30 mouse cellular contexts compared by ENCODE assay signal in genomic region chr5:36493919-36494318, GRCm38 (mm10). TPM values are rescaled to one million over a fixed set of nuclear protein-coding genes. Genes with fewer than 3 reads are reported as not detected.
A peak's percentile ranks its signal among the peaks of the same experiment; 100 is the strongest.
DNase-seq lines count a peak whose midpoint lies in the region; ATAC-seq and TF ChIP-seq lines count a peak whose summit lies in the region.
"Had no signal": no experiment of that assay in that cellular context is flagged by ENCODE, and none has a peak within 500 bp of the region (broad histone marks: within the 10 kb centered on the region; RNA-seq: fewer than 3 reads in every experiment).

No protein-coding gene starts in this region.

- no peak overlapping the region for H3K4me3 ChIP-seq in left cerebral cortex, adult 2 months
- no peak overlapping the region for H3K4me3 ChIP-seq in forebrain, embryonic 11.5 days (ENCODE audit: low read depth, low read length)
- no peak overlapping the region for H3K4me3 ChIP-seq in hindbrain, embryonic 16.5 days (ENCODE audit: low read length)
- H3K4me3 ChIP-seq: hindbrain, embryonic 10.5 days; intestine, embryonic 15.5 days; limb, embryonic 12.5 days; liver, embryonic 15.5 days; lung, embryonic 15.5 days; megakaryocyte, embryonic 14.5 days; midbrain, embryonic 13.5 days had no signal

- CTCF ChIA-PET in Patski (lab: Charles Lee), result no interaction called here

- no peaks in the 10 kb centered on the region for H3K9me3 ChIP-seq in forebrain, embryonic 11.5 days (ENCODE audit: control insufficient read depth, low read length)
- H3K9me3 ChIP-seq in hindbrain, embryonic 16.5 days (ENCODE audit: control insufficient read depth, low read length), result no peaks in the 10 kb centered on the region
- H3K9me3 ChIP-seq: intestine, embryonic 15.5 days; limb, embryonic 12.5 days; liver, embryonic 15.5 days; lung, embryonic 15.5 days; megakaryocyte, embryonic 14.5 days; midbrain, embryonic 13.5 days had no signal

- 85% methylated on average over 6 of the region's 6 CpGs for WGBS in forebrain, embryonic 11.5 days
- WGBS in hindbrain, embryonic 16.5 days, result 89% methylated on average over 6 of the region's 6 CpGs

- no peaks in the 10 kb centered on the region for H3K4me1 ChIP-seq in forebrain, embryonic 11.5 days (replicated peaks; ENCODE audit: control insufficient read depth, insufficient read depth, low read length)
- H3K4me1 ChIP-seq in hindbrain, embryonic 16.5 days (ENCODE audit: control insufficient read depth, insufficient read depth, low read depth, low read length), result no peaks in the 10 kb centered on the region
- H3K4me1 ChIP-seq: hindbrain, embryonic 10.5 days; intestine, embryonic 15.5 days; limb, embryonic 12.5 days; liver, embryonic 15.5 days; lung, embryonic 15.5 days; midbrain, embryonic 13.5 days had no signal

- no peak overlapping the region for H3K9ac ChIP-seq in forebrain, embryonic 11.5 days (ENCODE audit: low read length)
- no peak overlapping the region for H3K9ac ChIP-seq in hindbrain, embryonic 16.5 days (ENCODE audit: low read depth, low read length)
- H3K9ac ChIP-seq: intestine, embryonic 15.5 days; limb, embryonic 12.5 days; liver, embryonic 15.5 days; lung, embryonic 15.5 days; midbrain, embryonic 13.5 days had no signal

- peak overlapping the region; percentile 33 for H3K27ac ChIP-seq in left cerebral cortex, adult 2 months
- H3K27ac ChIP-seq in forebrain, embryonic 11.5 days (ENCODE audit: low read depth, low read length), result no peak overlapping the region
- H3K27ac ChIP-seq in hindbrain, embryonic 16.5 days (ENCODE audit: low read depth, low read length), result no peak overlapping the region
- H3K27ac ChIP-seq: hindbrain, embryonic 10.5 days; hindbrain, postnatal 0 days; intestine, embryonic 15.5 days; limb, embryonic 12.5 days; liver, embryonic 15.5 days; lung, embryonic 15.5 days; midbrain, embryonic 13.5 days had no signal

- H3K36me3 ChIP-seq in forebrain, embryonic 11.5 days (ENCODE audit: control insufficient read depth, insufficient read depth, low read length), result peaks cover 3% of the 10 kb centered on the region; the same call in 1 of the 2 replicates
- H3K36me3 ChIP-seq in hindbrain, embryonic 16.5 days (ENCODE audit: control insufficient read depth, insufficient read depth, low read length), result peaks cover 43% of the 10 kb centered on the region

- H3K4me2 ChIP-seq in forebrain, embryonic 11.5 days (ENCODE audit: low read depth, low read length, severe bottlenecking), result no peak overlapping the region
- no peak overlapping the region for H3K4me2 ChIP-seq in hindbrain, embryonic 16.5 days (ENCODE audit: low read length)
- H3K4me2 ChIP-seq: intestine, embryonic 15.5 days; limb, embryonic 12.5 days; liver, embryonic 15.5 days; lung, embryonic 15.5 days; midbrain, embryonic 13.5 days had no signal

- POLR2A ChIA-PET in Patski (lab: Charles Lee), result no interaction called here

- ATAC-seq in Patski, result no peak
- no peak for ATAC-seq in forebrain, embryonic 11.5 days (replicated peaks; ENCODE audit: low FRiP score)
- ATAC-seq in hindbrain, embryonic 16.5 days, result no peak
- ATAC-seq: forebrain, embryonic 14.5 days; hindbrain, postnatal 0 days; intestine, embryonic 15.5 days; midbrain, embryonic 13.5 days had no signal

- in situ Hi-C loops in Patski (cut with MboI; ENCODE audit: low pct_unique_long_range_greater_than_20kb), result loop anchor here (25.0 kb wide), 1 partner anchor 843 kb away; the partner anchor contains the start of genes Evc and Evc2

- no peak for DNase-seq in left cerebral cortex, adult 2 months (ENCODE audit: extremely low spot score in 1 of 2, low spot score in 2 of 2)
- DNase-seq in left cerebral cortex, adult 11 months (ENCODE audit: low spot score), result no peak
- DNase-seq in NIH3T3 (ENCODE audit: low read depth) (peak; percentile 61), Patski (ENCODE audit: low read depth, low spot score) (peak; percentile 22)
- peak; percentile 40 for DNase-seq in layer of hippocampus, adult 9-10 months (ENCODE audit: low spot score)
- DNase-seq in forebrain, embryonic 11.5 days (ENCODE audit: low spot score), result no peak
- DNase-seq in lung, postnatal 4 days, result no peak
- DNase-seq: adrenal gland, adult 8-10 months; B cell, adult 2 months; cerebellum, adult 9-10 months; cerebellum, postnatal 36 days; gastrocnemius, postnatal 14 days; heart, postnatal 14 days; kidney, adult 2 months; kidney, postnatal 36 days; lung, postnatal 36 days; retina, postnatal 1 day had no signal

- no peaks in the 10 kb centered on the region for H3K27me3 ChIP-seq in Patski
- H3K27me3 ChIP-seq in forebrain, embryonic 11.5 days (ENCODE audit: control insufficient read depth, insufficient read depth, low read length), result no peaks in the 10 kb centered on the region
- no peaks in the 10 kb centered on the region for H3K27me3 ChIP-seq in hindbrain, embryonic 16.5 days (replicated peaks; ENCODE audit: control insufficient read depth, insufficient read depth, low read length)
- H3K27me3 ChIP-seq: intestine, embryonic 15.5 days; limb, embryonic 12.5 days; liver, embryonic 15.5 days; lung, embryonic 15.5 days; megakaryocyte, embryonic 14.5 days; midbrain, embryonic 13.5 days had no signal

- TF ChIP-seq CTCF in left cerebral cortex, adult 2 months (IDR thresholded peaks at IDR 0.05), result no peak
- no peak for TF ChIP-seq CTCF in Patski (IDR thresholded peaks at IDR 0.05)

- intact Hi-C loops in left cerebral cortex, adult 2 months (cut with DNase I), result no loop called here

RNA-seq across cellular contexts. Expression of gene Ccdc96, which starts 9.5 kb away (rescaled TPM):
- total RNA-seq in left cerebral cortex, adult 2 months (2021), result 1 to 10 TPM in 1 of 2 experiments, under 1 TPM in 1; 0.79 to 1.3 TPM
- polyA plus RNA-seq in Patski (2021), result 4.3 TPM
- 3.9 and 4.2 TPM in 2 replicates for polyA plus RNA-seq in forebrain, embryonic 11.5 days (2014; fragmentation: Nextera tagmentation; extraction: Ambion mirVana)
- 2.7 and 3.4 TPM in 2 replicates for polyA plus RNA-seq in hindbrain, embryonic 16.5 days (2015; fragmentation: Nextera tagmentation; extraction: Ambion mirVana)
- total RNA-seq: granulocyte monocyte progenitor cell, adult 5-6 weeks; liver, adult 2 months; monocyte, adult 5-6 weeks had no signal
- polyA plus RNA-seq: liver, adult 2 months had no signal

RNA-seq across cellular contexts. Expression of gene Tada2b, which starts 9.8 kb away (rescaled TPM):
- total RNA-seq in left cerebral cortex, adult 2 months (2021), result 10 to 100 TPM; 30.2 to 31.9 TPM
- 27.2 TPM for polyA plus RNA-seq in Patski (2021)
- polyA plus RNA-seq in forebrain, embryonic 11.5 days (2014; fragmentation: Nextera tagmentation; extraction: Ambion mirVana), result 3.2 and 3.5 TPM in 2 replicates
- 3.0 and 3.6 TPM in 2 replicates for polyA plus RNA-seq in hindbrain, embryonic 16.5 days (2015; fragmentation: Nextera tagmentation; extraction: Ambion mirVana)

RNA-seq across cellular contexts. Expression of gene Grpel1, which starts 29.1 kb away (rescaled TPM):
- total RNA-seq in left cerebral cortex, adult 2 months (2021), result 10 to 100 TPM; 21.0 to 22.4 TPM
- polyA plus RNA-seq in Patski (2021), result 47.0 TPM
- 51.7 and 55.2 TPM in 2 replicates for polyA plus RNA-seq in forebrain, embryonic 11.5 days (2014; fragmentation: Nextera tagmentation; extraction: Ambion mirVana)
- polyA plus RNA-seq in hindbrain, embryonic 16.5 days (2015; fragmentation: Nextera tagmentation; extraction: Ambion mirVana), result 42.7 and 46.8 TPM in 2 replicates

Comparison
In these comparisons a context has a peak if more than half of its experiments do, and no peak if none do; other contexts are left out.
1. DNase-seq: peak in NIH3T3 (single experiment), Patski (single experiment) and layer of hippocampus, adult 9-10 months (single experiment); none in left cerebral cortex, adult 2 months (0 of 2), left cerebral cortex, adult 11 months (single experiment), forebrain, embryonic 11.5 days (single experiment) and lung, postnatal 4 days (0 of 2).